Mouse (Mus musculus): ENCODE data around the gene Gpbar1. TPM values are rescaled to one million over a fixed set of nuclear protein-coding genes. Genes with fewer than 3 reads are reported as not detected.

Gpbar1 gene
- polyA plus RNA-seq, 1 experiment: 3.1 TPM

DNA sequence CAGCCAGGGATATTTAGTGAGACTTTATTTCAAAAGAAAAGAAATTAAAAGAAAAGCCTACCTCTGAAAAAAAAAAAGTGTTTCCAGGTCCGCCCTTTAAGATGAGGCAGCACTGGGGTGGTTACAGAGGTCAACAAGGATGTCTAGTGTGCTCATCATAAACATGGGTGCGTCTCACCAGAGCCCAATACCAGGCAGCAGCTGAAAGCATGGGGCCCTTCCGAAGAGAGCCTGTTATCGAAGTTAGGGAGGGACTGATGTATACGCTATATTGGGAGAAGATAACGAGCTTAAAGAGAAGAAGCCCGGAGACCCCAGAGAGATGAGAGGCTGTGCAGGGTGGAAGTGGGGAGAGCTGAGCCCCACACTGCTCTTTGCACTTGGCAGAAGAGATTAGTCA, 39.2 kb upstream of the Gpbar1 start:
- TF ChIP-seq CTCF (IDR thresholded peaks at IDR 0.05; ENCODE audit: extremely low read depth, insufficient read length, insufficient replicate concordance, low read depth, low read length) (no peak), POLR2A (IDR thresholded peaks at IDR 0.05; ENCODE audit: low read depth, low read length) (no peak)
- Histone ChIP-seq H3K36me3 (ENCODE audit: control insufficient read depth, insufficient read depth, low read length) (peaks cover 3% of the 10 kb centered on the region), H3K27ac (ENCODE audit: insufficient read depth, low read depth, low read length) (peak overlapping the region; percentile 67), H3K27me3 (ENCODE audit: control insufficient read depth, insufficient read depth, low read length) (no peaks in the 10 kb centered on the region), H3K4me3 (ENCODE audit: low read depth, low read length) (peak overlapping the region; percentile 49), H3K4me1 (ENCODE audit: control insufficient read depth, insufficient read depth, insufficient read length, low read length) (peaks cover 14% of the 10 kb centered on the region)
- 6% methylated on average over 7 of the region's 7 CpGs for WGBS

DNA sequence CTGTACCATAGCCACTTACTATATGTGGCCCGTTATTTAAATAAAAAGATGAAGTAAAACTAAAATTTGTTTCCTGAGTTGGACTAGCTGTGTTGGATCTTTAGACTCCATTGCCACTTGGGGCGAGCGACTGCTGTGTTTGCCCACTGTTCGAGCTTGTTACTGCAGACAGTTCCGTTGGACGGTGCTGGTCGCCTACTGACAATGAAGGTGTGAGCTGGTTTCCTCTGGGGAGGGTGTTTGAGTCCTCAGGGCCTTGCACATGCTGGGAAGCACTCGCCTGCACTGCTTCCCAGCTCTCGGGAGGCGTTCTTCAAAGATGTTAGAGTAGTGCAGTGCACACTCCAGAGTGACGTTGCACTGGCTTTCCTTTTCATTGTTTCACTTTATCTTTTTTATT, 38.7 kb upstream of the Gpbar1 start:
- peak overlapping the region; percentile 53 for H3K27ac ChIP-seq (ENCODE audit: insufficient read depth, low read depth, low read length)
- peaks cover 14% of the 10 kb centered on the region for H3K4me1 ChIP-seq (ENCODE audit: control insufficient read depth, insufficient read depth, insufficient read length, low read length)
- peaks cover 3% of the 10 kb centered on the region for H3K36me3 ChIP-seq (ENCODE audit: control insufficient read depth, insufficient read depth, low read length)
- H3K27me3 ChIP-seq (ENCODE audit: control insufficient read depth, insufficient read depth, low read length): no peaks in the 10 kb centered on the region
- H3K4me3 ChIP-seq (ENCODE audit: low read depth, low read length): peak overlapping the region; percentile 49
- 13% methylated on average over 11 of the region's 11 CpGs for WGBS
- TF ChIP-seq POLR2A (IDR thresholded peaks at IDR 0.05; ENCODE audit: low read depth, low read length) (no peak), CTCF (IDR thresholded peaks at IDR 0.05; ENCODE audit: extremely low read depth, insufficient read length, insufficient replicate concordance, low read depth, low read length) (no peak)

DNA sequence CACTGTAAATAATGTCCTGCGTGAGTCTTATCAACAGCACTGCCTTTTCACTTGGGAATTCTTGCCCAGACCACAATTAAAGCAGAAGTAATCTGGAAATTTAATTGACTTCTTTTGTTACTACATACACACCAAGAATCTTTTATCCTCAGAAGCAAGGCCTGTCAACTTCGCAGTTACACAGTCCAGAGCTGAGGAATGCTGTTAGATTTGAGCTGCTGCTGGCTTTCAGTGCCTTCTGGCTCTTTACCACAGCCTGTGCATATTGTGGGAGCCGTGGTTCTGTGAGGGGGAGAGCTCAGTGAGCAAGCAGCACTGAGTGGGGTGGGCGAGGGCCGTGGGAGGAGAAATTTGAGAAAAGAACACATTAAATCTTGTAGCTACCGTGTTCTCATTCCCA, 38.0 kb upstream of the Gpbar1 start:
- no peaks in the 10 kb centered on the region for H3K27me3 ChIP-seq (ENCODE audit: control insufficient read depth, insufficient read depth, low read length)
- TF ChIP-seq POLR2A (IDR thresholded peaks at IDR 0.05; ENCODE audit: low read depth, low read length) (no peak), CTCF (IDR thresholded peaks at IDR 0.05; ENCODE audit: extremely low read depth, insufficient read length, insufficient replicate concordance, low read depth, low read length) (no peak)
- peak overlapping the region; percentile 23; the same call in 1 of the 2 replicates for H3K4me3 ChIP-seq (ENCODE audit: low read depth, low read length)
- 28% methylated on average over 6 of the region's 6 CpGs for WGBS
- peaks cover 15% of the 10 kb centered on the region for H3K4me1 ChIP-seq (ENCODE audit: control insufficient read depth, insufficient read depth, insufficient read length, low read length)
- peaks cover 4% of the 10 kb centered on the region for H3K36me3 ChIP-seq (ENCODE audit: control insufficient read depth, insufficient read depth, low read length)
- peak overlapping the region; percentile 88 for H3K27ac ChIP-seq (ENCODE audit: insufficient read depth, low read depth, low read length)

DNA sequence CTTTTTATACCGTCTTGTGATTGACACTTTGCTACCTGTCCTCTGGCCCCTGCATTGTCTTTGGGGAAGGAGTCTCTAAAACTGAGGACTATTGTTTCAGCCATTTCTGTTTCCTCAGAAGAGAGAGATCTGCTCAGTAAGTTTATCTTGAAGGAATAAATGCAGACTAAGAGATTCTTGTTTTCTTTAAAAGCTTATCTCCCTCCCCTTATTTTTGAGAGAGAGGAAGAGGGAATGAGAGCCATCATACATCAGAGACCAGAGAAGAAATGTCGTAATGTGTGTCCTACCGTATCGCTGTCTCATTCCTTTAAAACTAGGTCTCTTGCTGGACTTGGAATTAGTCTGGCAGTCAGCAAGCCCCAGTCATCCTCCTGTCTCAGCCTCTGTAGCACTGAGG, 37.5 kb upstream of the Gpbar1 start:
- H3K36me3 ChIP-seq (ENCODE audit: control insufficient read depth, insufficient read depth, low read length): peaks cover 6% of the 10 kb centered on the region
- H3K27ac ChIP-seq (ENCODE audit: insufficient read depth, low read depth, low read length): peak overlapping the region; percentile 88
- H3K4me3 ChIP-seq (ENCODE audit: low read depth, low read length): no peak overlapping the region
- TF ChIP-seq CTCF (IDR thresholded peaks at IDR 0.05; ENCODE audit: extremely low read depth, insufficient read length, insufficient replicate concordance, low read depth, low read length): no peak
- TF ChIP-seq POLR2A (IDR thresholded peaks at IDR 0.05; ENCODE audit: low read depth, low read length): no peak
- H3K27me3 ChIP-seq (ENCODE audit: control insufficient read depth, insufficient read depth, low read length): no peaks in the 10 kb centered on the region
- 57% methylated on average over 4 of the region's 4 CpGs for WGBS
- H3K4me1 ChIP-seq (ENCODE audit: control insufficient read depth, insufficient read depth, insufficient read length, low read length): peaks cover 17% of the 10 kb centered on the region

DNA sequence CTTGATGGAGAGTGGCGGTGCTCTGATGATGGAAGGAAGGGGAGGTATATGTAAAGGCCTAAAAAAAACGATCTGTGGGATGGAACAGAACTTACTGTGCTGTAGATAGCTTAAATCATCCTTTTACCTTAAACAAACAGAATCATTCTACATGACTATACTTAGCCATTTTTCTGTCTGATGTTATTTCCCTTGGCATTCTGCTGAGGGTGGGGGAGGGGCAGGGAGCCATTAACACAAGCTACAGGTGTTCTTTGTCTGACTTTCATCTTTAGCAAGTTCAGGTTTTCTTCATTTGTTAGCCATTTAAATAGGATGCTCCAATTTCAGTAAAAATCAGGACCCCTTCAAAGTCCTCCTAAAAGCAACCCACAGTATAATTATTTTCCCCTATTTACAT, 32.8 kb upstream of the Gpbar1 start:
- H3K4me1 ChIP-seq (ENCODE audit: control insufficient read depth, insufficient read depth, insufficient read length, low read length): peaks cover 27% of the 10 kb centered on the region
- H3K27me3 ChIP-seq (ENCODE audit: control insufficient read depth, insufficient read depth, low read length): no peaks in the 10 kb centered on the region
- no peak for TF ChIP-seq CTCF (IDR thresholded peaks at IDR 0.05; ENCODE audit: extremely low read depth, insufficient read length, insufficient replicate concordance, low read depth, low read length)
- TF ChIP-seq POLR2A (IDR thresholded peaks at IDR 0.05; ENCODE audit: low read depth, low read length): no peak
- H3K27ac ChIP-seq (ENCODE audit: insufficient read depth, low read depth, low read length): no peak overlapping the region
- peaks cover 32% of the 10 kb centered on the region for H3K36me3 ChIP-seq (ENCODE audit: control insufficient read depth, insufficient read depth, low read length)
- 51% methylated on average over 2 of the region's 2 CpGs for WGBS
- H3K4me3 ChIP-seq (ENCODE audit: low read depth, low read length): no peak overlapping the region

DNA sequence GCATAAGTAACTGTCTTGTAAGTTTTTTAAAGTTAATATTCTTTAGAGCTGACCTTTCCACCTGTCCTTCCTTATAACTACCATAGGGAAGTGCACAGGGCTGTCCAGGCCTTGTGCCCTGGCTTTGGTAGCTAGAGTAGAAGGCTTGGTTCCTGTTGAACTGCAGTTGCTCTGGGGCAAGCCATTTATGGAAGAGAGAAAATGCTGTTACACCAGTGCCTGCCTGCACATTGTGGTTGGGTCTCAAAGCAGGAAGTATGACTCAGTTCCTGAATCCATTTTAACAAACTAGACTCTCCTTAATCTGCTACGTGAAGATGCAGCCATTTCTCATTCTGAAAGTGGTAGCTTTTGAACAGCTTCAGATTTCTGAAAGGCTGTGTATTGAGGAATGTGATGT, 29.6 kb upstream of the Gpbar1 start:
- Histone ChIP-seq H3K36me3 (ENCODE audit: control insufficient read depth, insufficient read depth, low read length) (peaks cover 57% of the 10 kb centered on the region), H3K27ac (ENCODE audit: insufficient read depth, low read depth, low read length) (peak overlapping the region; percentile 99), H3K4me1 (ENCODE audit: control insufficient read depth, insufficient read depth, insufficient read length, low read length) (peaks cover 23% of the 10 kb centered on the region), H3K27me3 (ENCODE audit: control insufficient read depth, insufficient read depth, low read length) (no peaks in the 10 kb centered on the region), H3K4me3 (ENCODE audit: low read depth, low read length) (no peak overlapping the region)
- TF ChIP-seq POLR2A (IDR thresholded peaks at IDR 0.05; ENCODE audit: low read depth, low read length) (no peak), CTCF (IDR thresholded peaks at IDR 0.05; ENCODE audit: extremely low read depth, insufficient read length, insufficient replicate concordance, low read depth, low read length) (no peak)
- 0% methylated on average over 1 of the region's 1 CpGs for WGBS

DNA sequence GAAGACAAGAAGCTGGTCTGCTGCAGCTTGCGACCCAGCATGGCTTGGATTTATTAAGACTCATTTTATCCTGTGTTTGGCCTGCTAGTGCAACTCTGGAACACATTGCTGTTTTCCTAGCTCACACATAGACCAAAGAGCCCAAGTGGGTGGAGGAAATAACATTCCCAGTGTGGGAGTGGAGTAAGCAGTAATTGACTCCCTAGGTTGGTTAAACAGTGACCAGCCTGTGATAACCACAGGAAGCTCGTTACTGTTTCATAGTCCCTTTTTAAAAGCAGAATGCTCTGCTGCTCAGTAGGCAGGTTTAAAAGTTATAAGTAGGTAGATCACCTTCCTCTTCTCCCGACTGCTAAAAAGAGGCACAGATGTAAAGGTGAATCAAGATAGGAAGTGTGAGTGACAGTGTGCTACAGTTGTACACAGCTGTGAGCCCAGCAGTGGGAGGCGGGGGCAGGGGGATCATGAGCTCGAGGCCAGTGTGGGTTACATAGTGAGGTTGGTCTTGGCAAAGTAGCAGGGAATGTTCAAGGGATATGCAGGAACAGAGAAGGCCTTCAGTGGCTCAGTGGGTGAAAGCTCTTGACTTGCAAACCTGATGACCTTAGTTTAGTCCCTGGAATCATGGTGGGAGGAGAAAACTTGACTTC, 28.9 kb upstream of the Gpbar1 start:
- 13% methylated on average over 5 of the region's 5 CpGs for WGBS
- Histone ChIP-seq H3K36me3 (ENCODE audit: control insufficient read depth, insufficient read depth, low read length) (peaks cover 62% of the 10 kb centered on the region), H3K4me1 (ENCODE audit: control insufficient read depth, insufficient read depth, insufficient read length, low read length) (peaks cover 25% of the 10 kb centered on the region), H3K27me3 (ENCODE audit: control insufficient read depth, insufficient read depth, low read length) (no peaks in the 10 kb centered on the region), H3K27ac (ENCODE audit: insufficient read depth, low read depth, low read length) (peak overlapping the region; percentile 99), H3K4me3 (ENCODE audit: low read depth, low read length) (no peak overlapping the region)
- TF ChIP-seq POLR2A (IDR thresholded peaks at IDR 0.05; ENCODE audit: low read depth, low read length): no peak
- no peak for TF ChIP-seq CTCF (IDR thresholded peaks at IDR 0.05; ENCODE audit: extremely low read depth, insufficient read length, insufficient replicate concordance, low read depth, low read length)
